In the genomic region with DNA sequence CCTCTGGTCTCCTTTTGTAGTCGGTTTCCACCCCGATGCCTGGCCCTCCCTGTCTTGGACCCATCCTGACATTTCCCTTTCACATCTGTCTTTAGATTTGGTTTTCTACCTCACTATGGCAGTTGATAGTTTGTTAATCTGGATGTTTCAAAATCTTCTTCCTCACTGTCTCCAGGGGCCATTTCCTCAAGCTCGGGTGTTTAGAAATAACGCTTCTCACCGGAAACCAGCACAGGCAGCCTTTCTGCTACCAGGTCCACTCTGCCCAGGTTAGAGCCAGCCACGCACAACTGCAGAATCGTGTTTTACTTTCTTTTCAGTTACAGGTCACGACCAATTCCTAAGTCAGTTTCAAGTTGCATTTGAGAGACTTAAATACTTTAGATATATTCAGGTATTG, we compare ENCODE assay signal across 28 mouse cellular contexts. TPM values are rescaled to one million over a fixed set of nuclear protein-coding genes. Genes with fewer than 3 reads are reported as not detected.
DNase-seq lines count a peak whose midpoint lies in the region; ATAC-seq lines count a peak whose summit lies in the region.
"Had no signal": no experiment of that assay in that cellular context is flagged by ENCODE, and none has a peak within 500 bp of the region (broad histone marks: within the 10 kb centered on the region; RNA-seq: fewer than 3 reads in every experiment).

No protein-coding gene starts in this region.

- H3K4me2 ChIP-seq in heart, embryonic 13.5 days: no peak overlapping the region
- no peak overlapping the region for H3K4me2 ChIP-seq in liver, embryonic 16.5 days (ENCODE audit: low read depth, low read length)
- H3K4me2 ChIP-seq in intestine, embryonic 16.5 days (ENCODE audit: low read depth, low read length): no peak overlapping the region
- H3K4me2 ChIP-seq: hindbrain, embryonic 13.5 days; limb, embryonic 15.5 days; lung, embryonic 14.5 days; midbrain, embryonic 12.5 days; stomach, embryonic 15.5 days had no signal

- peaks cover 71% of the 10 kb centered on the region for H3K4me1 ChIP-seq in heart, embryonic 13.5 days
- H3K4me1 ChIP-seq in liver, embryonic 16.5 days (ENCODE audit: control insufficient read depth, low read depth, low read length): peaks cover 9% of the 10 kb centered on the region
- H3K4me1 ChIP-seq in intestine, embryonic 16.5 days (ENCODE audit: control insufficient read depth, insufficient read depth, low read length): peaks cover 17% of the 10 kb centered on the region
- H3K4me1 ChIP-seq: limb, embryonic 10.5 days had no signal

- WGBS in heart, embryonic 13.5 days: 76% methylated on average over 8 of the region's 8 CpGs
- WGBS in liver, embryonic 16.5 days (ENCODE audit: insufficient replicate concordance): 68% methylated on average over 8 of the region's 8 CpGs
- WGBS in intestine, embryonic 16.5 days: 86% methylated on average over 8 of the region's 8 CpGs

- no peak overlapping the region for H3K4me3 ChIP-seq in heart, embryonic 13.5 days
- H3K4me3 ChIP-seq in liver, embryonic 16.5 days (ENCODE audit: low read depth, low read length): no peak overlapping the region
- no peak overlapping the region for H3K4me3 ChIP-seq in intestine, embryonic 16.5 days (ENCODE audit: low read length)
- H3K4me3 ChIP-seq: erythroblast, embryonic 14.5 days; hindbrain, embryonic 13.5 days; layer of hippocampus, adult 2 months; limb, embryonic 10.5 days; limb, embryonic 15.5 days; midbrain, embryonic 12.5 days; myocyte; stomach, embryonic 15.5 days had no signal

- no peak for ATAC-seq in heart, embryonic 13.5 days (ENCODE audit: extremely low read depth, insufficient number of reproducible peaks, low FRiP score, low TSS enrichment)
- ATAC-seq in liver, embryonic 16.5 days (ENCODE audit: low read depth): no peak
- peak; percentile 48 to 69; a peak in 2 of 4 replicates for ATAC-seq in hematopoietic stem cell, adult 5-6 weeks (replicated peaks in 1 of 2; ENCODE audit: insufficient read depth in 1 of 2, low FRiP score in 2 of 2, low TSS enrichment in 1 of 2, low read depth in 1 of 2, poor library complexity in 2 of 2, severe bottlenecking in 2 of 2)
- ATAC-seq in intestine, embryonic 16.5 days: no peak
- ATAC-seq: CD4-positive, CD25-positive, alpha-beta regulatory T cell, adult 4 months; forebrain, postnatal 0 days had no signal

- H3K9ac ChIP-seq in heart, embryonic 13.5 days: no peak overlapping the region
- no peak overlapping the region for H3K9ac ChIP-seq in liver, embryonic 16.5 days (ENCODE audit: low read depth, low read length)
- no peak overlapping the region for H3K9ac ChIP-seq in intestine, embryonic 16.5 days (ENCODE audit: low read depth, low read length)
- H3K9ac ChIP-seq: forebrain, postnatal 0 days; hindbrain, embryonic 13.5 days; limb, embryonic 15.5 days; lung, embryonic 14.5 days; midbrain, embryonic 12.5 days; stomach, embryonic 15.5 days had no signal

- DNase-seq in heart, adult 18-20 months: no peak
- DNase-seq in liver: no peak
- no peak for DNase-seq in lung, postnatal 10 days
- DNase-seq: adrenal gland, postnatal 14 days; cerebellum, adult 11-12 months; cerebellum, adult 9-11 months; forebrain, postnatal 0 days; heart, postnatal 36 days; kidney, adult 18-20 months; kidney, postnatal 36 days; layer of hippocampus, postnatal 36 days; lung, embryonic 14.5 days; retina, postnatal 1 day; right cerebral cortex, postnatal 14 days had no signal

- no peaks in the 10 kb centered on the region for H3K9me3 ChIP-seq in heart, embryonic 13.5 days
- H3K9me3 ChIP-seq in liver, embryonic 16.5 days (replicated peaks; ENCODE audit: control insufficient read depth, low read length): no peaks in the 10 kb centered on the region
- no peaks in the 10 kb centered on the region for H3K9me3 ChIP-seq in intestine, embryonic 16.5 days (ENCODE audit: control insufficient read depth, low read length)
- H3K9me3 ChIP-seq: hindbrain, embryonic 13.5 days; limb, embryonic 10.5 days; limb, embryonic 15.5 days; megakaryocyte, embryonic 14.5 days; midbrain, embryonic 12.5 days; stomach, embryonic 15.5 days had no signal

- peak overlapping the region; percentile 39 for H3K27ac ChIP-seq in heart, embryonic 13.5 days (replicated peaks)
- peak overlapping the region; percentile 50; the same call in 1 of the 2 replicates for H3K27ac ChIP-seq in liver, embryonic 16.5 days (ENCODE audit: low read length)
- H3K27ac ChIP-seq in intestine, embryonic 16.5 days (ENCODE audit: low read length): no peak overlapping the region
- H3K27ac ChIP-seq: hindbrain, embryonic 13.5 days; layer of hippocampus, adult 2 months; limb, embryonic 10.5 days; limb, embryonic 15.5 days; midbrain, embryonic 12.5 days; stomach, embryonic 15.5 days had no signal

- H3K36me3 ChIP-seq in heart, embryonic 13.5 days: peaks cover 19% of the 10 kb centered on the region
- no peaks in the 10 kb centered on the region; the same call in 1 of the 2 replicates for H3K36me3 ChIP-seq in liver, embryonic 16.5 days (ENCODE audit: control insufficient read depth, insufficient read depth)
- H3K36me3 ChIP-seq in intestine, embryonic 16.5 days (ENCODE audit: control insufficient read depth, insufficient read depth, low read length): no peaks in the 10 kb centered on the region
- H3K36me3 ChIP-seq: stomach, embryonic 15.5 days had no signal

- H3K27me3 ChIP-seq in heart, embryonic 13.5 days (replicated peaks): no peaks in the 10 kb centered on the region
- H3K27me3 ChIP-seq in liver, embryonic 16.5 days (ENCODE audit: control insufficient read depth, insufficient read depth, low read depth, low read length): no peaks in the 10 kb centered on the region
- no peaks in the 10 kb centered on the region for H3K27me3 ChIP-seq in intestine, embryonic 16.5 days (replicated peaks; ENCODE audit: control insufficient read depth, insufficient read depth, low read length)
- H3K27me3 ChIP-seq: hindbrain, embryonic 13.5 days; limb, embryonic 15.5 days; megakaryocyte, embryonic 14.5 days; midbrain, embryonic 12.5 days; stomach, embryonic 15.5 days had no signal

RNA-seq across cellular contexts. Expression of a gene that starts 19.3 kb away (rescaled TPM):
- 860 and 905 TPM in 2 replicates for polyA plus RNA-seq in heart, embryonic 13.5 days (2015; fragmentation: Nextera tagmentation; extraction: Ambion mirVana)
- 100 to 1,000 TPM; 164 to 168 TPM for total RNA-seq in heart, adult 18-20 months (2021)
- 123 and 137 TPM in 2 replicates for polyA plus RNA-seq in liver, embryonic 16.5 days (2015; fragmentation: Nextera tagmentation; extraction: Ambion mirVana)
- total RNA-seq in hematopoietic stem cell, adult 5-6 weeks (2017): 133 and 204 TPM in 2 replicates
- 822 and 823 TPM in 2 replicates for polyA plus RNA-seq in intestine, embryonic 16.5 days (2015; fragmentation: Nextera tagmentation; extraction: Ambion mirVana)

Comparison
In these comparisons a context has a peak if more than half of its experiments do, and no peak if none do; other contexts are left out.
1. ATAC-seq: peak in hematopoietic stem cell, adult 5-6 weeks (2 of 2); none in heart, embryonic 13.5 days (single experiment), liver, embryonic 16.5 days (single experiment) and intestine, embryonic 16.5 days (single experiment).